In genomic region chr1:91057311-91058245, GRCm38 (mm10) we compare ENCODE assay signal across 8 mouse cellular contexts. TPM values are rescaled to one million over a fixed set of nuclear protein-coding genes. Genes with fewer than 3 reads are reported as not detected.
DNase-seq lines count a peak whose midpoint lies in the region; ATAC-seq lines count a peak whose summit lies in the region.
"Had no signal": no experiment of that assay in that cellular context is flagged by ENCODE, and none has a peak within 500 bp of the region (broad histone marks: within the 10 kb centered on the region; RNA-seq: fewer than 3 reads in every experiment).

No protein-coding gene starts in this region.

- ATAC-seq in inflammation-experienced regulatory T-cells, adult 6 months, result peak; percentile 62
- ATAC-seq: forebrain, postnatal 0 days had no signal

- peak; percentile 73 for DNase-seq in 416B (ENCODE audit: low read depth)
- peak; percentile 65 to 72 for DNase-seq in CD8-positive naive resting alpha-beta T cell, adult 2 months (ENCODE audit: low read depth in 2 of 2, low spot score in 2 of 2)
- peak; percentile 54 for DNase-seq in skeletal muscle tissue, adult 2 months (ENCODE audit: low read depth, low spot score)
- no peak for DNase-seq in gastrocnemius, postnatal 4 days (ENCODE audit: low spot score in 2 of 2)
- no peak for DNase-seq in adrenal gland, postnatal 4 days (ENCODE audit: low spot score in 2 of 2)
- no peak for DNase-seq in cerebellum, postnatal 36 days
- DNase-seq: forebrain, postnatal 0 days had no signal

RNA-seq across cellular contexts. Expression of gene Lrrfip1, which starts 59.0 kb away (rescaled TPM):
- polyA plus RNA-seq in inflammation-experienced regulatory T-cells, adult 6 months (2017; shearing (Covaris generic)), result 100 to 1,000 TPM; 200 to 230 (median 201) TPM
- total RNA-seq in gastrocnemius, postnatal 4 days (2021), result 100 to 1,000 TPM; 206 to 229 TPM
- total RNA-seq in adrenal gland, postnatal 4 days (2021), result 10 to 100 TPM; 54.7 to 56.7 TPM

Comparison
In these comparisons a context has a peak if more than half of its experiments do, and no peak if none do; other contexts are left out.
1. DNase-seq: peak in 416B (single experiment), CD8-positive naive resting alpha-beta T cell, adult 2 months (2 of 2) and skeletal muscle tissue, adult 2 months (single experiment); none in gastrocnemius, postnatal 4 days (0 of 2), adrenal gland, postnatal 4 days (0 of 2) and cerebellum, postnatal 36 days (0 of 2).